Mouse (Mus musculus) megakaryocyte progenitor cell, adult 5-6 weeks (primary cell): ENCODE measurements around the gene Plekhb2. TPM values are rescaled to one million over a fixed set of nuclear protein-coding genes. Genes with fewer than 3 reads are reported as not detected.
A peak's percentile ranks its signal among the peaks of the same experiment; 100 is the strongest.

Experiments
- ATAC-seq: replicated peaks from 2 replicates; pipeline ENCODE4 v1.8.0; 2016; ENCODE audit warnings: mild to moderate bottlenecking, moderate TSS enrichment, inconsistent platforms; ENCODE audit not compliant: poor library complexity
- total RNA-seq, 2 experiments: library from RNA; stranded (forward) in 1 of 2; stranded (reverse) in 1 of 2; fragments of 157-497, 149-512 nt in 1 of 2; fragments of 200-1000 nt in 1 of 2; gene quantifications; 2 replicates each; pipeline versions ENCODE4 v1.2.3 to v1.2.4; 2015 to 2017

The Plekhb2 gene
- total RNA-seq (2015) (37.4 and 42.1 TPM in 2 replicates), total RNA-seq (2017) (15.9 and 16.1 TPM in 2 replicates)

GRCm38 (mm10) chr1:34849745-34850342 is at the start of gene Plekhb2:
Gene Plekhb2, plus strand, starts transcription at chr1:34849976.
- peak; percentile 87 for ATAC-seq

- ATAC-seq, result peak; percentile 87
Measured at GRCm38 (mm10) chr1:34801616-34802289, 48.0 kb upstream of the Plekhb2 start.

GRCm38 (mm10) chr1:34802290-34802642 is 47.5 kb upstream of the Plekhb2 start:
- ATAC-seq, result peak; percentile 70

GRCm38 (mm10) chr1:34804863-34805262 is 44.9 kb upstream of the Plekhb2 start:
- no peak for ATAC-seq

GRCm38 (mm10) chr1:34805931-34806520 is 43.8 kb upstream of the Plekhb2 start:
- no peak for ATAC-seq

- ATAC-seq, result no peak
Measured at GRCm38 (mm10) chr1:34808445-34808844, 41.3 kb upstream of the Plekhb2 start.

- ATAC-seq, result no peak
Measured at GRCm38 (mm10) chr1:34810293-34810692, 39.5 kb upstream of the Plekhb2 start.

GRCm38 (mm10) chr1:34811035-34811434 is 38.7 kb upstream of the Plekhb2 start:
- ATAC-seq, result no peak

GRCm38 (mm10) chr1:34811581-34811980 is 38.2 kb upstream of the Plekhb2 start:
- ATAC-seq, result no peak

- ATAC-seq, result peak; percentile 21; the same call in 1 of the 2 replicates
Measured at GRCm38 (mm10) chr1:34812407-34813247, 37.1 kb upstream of the Plekhb2 start.

GRCm38 (mm10) chr1:34815843-34816242 is 33.9 kb upstream of the Plekhb2 start:
- ATAC-seq, result no peak

GRCm38 (mm10) chr1:34819225-34819910 is 30.4 kb upstream of the Plekhb2 start:
- ATAC-seq, result no peak

GRCm38 (mm10) chr1:34821411-34821810 is 28.4 kb upstream of the Plekhb2 start:
- ATAC-seq, result peak; percentile 70

- ATAC-seq, result no peak
Measured at GRCm38 (mm10) chr1:34822003-34822402, 27.8 kb upstream of the Plekhb2 start.

- ATAC-seq, result no peak
Measured at GRCm38 (mm10) chr1:34822746-34823145, 27.0 kb upstream of the Plekhb2 start.

- ATAC-seq, result peak; percentile 68
Measured at GRCm38 (mm10) chr1:34823353-34823752, 26.4 kb upstream of the Plekhb2 start.

GRCm38 (mm10) chr1:34824208-34824607 is 25.6 kb upstream of the Plekhb2 start:
- ATAC-seq, result no peak

GRCm38 (mm10) chr1:34825909-34826308 is 23.9 kb upstream of the Plekhb2 start:
- ATAC-seq, result no peak

GRCm38 (mm10) chr1:34827900-34828299 is 21.9 kb upstream of the Plekhb2 start:
- ATAC-seq, result 0 out of 2 replicates have a peak, but pooled peaks have one; percentile 32

GRCm38 (mm10) chr1:34828528-34829294 is 21.1 kb upstream of the Plekhb2 start:
- no peak for ATAC-seq
